Mouse (Mus musculus): Measurements from ENCODE around the gene Kiz.

The Kiz gene

GRCm38 (mm10) chr2:146855599-146856039 is at the start of gene Kiz:
Gene Kiz, plus strand, starts transcription at chr2:146855864.
- CTCF ChIA-PET = no interaction called here

- CTCF ChIA-PET = interaction anchor here (0.5 kb wide), 1 partner anchor 586 kb away, joined by 3 read pairs; no protein-coding TSS in a partner anchor
Measured at GRCm38 (mm10) chr2:146809706-146810256, 45.9 kb upstream of the Kiz start.

- CTCF ChIA-PET = no interaction called here
Measured at GRCm38 (mm10) chr2:146810695-146811094, 45.0 kb upstream of the Kiz start.

GRCm38 (mm10) chr2:146814978-146815377 is 40.7 kb upstream of the Kiz start:
- CTCF ChIA-PET = no interaction called here

GRCm38 (mm10) chr2:146819065-146819464 is 36.6 kb upstream of the Kiz start:
- CTCF ChIA-PET = no interaction called here

GRCm38 (mm10) chr2:146823483-146823951 is 32.1 kb upstream of the Kiz start:
- CTCF ChIA-PET = no interaction called here

- CTCF ChIA-PET = no interaction called here
Measured at GRCm38 (mm10) chr2:146824043-146824442, 31.6 kb upstream of the Kiz start.

GRCm38 (mm10) chr2:146828006-146828405 is 27.7 kb upstream of the Kiz start:
- CTCF ChIA-PET = no interaction called here

GRCm38 (mm10) chr2:146833222-146834063 is 22.2 kb upstream of the Kiz start:
- CTCF ChIA-PET = no interaction called here

- CTCF ChIA-PET = no interaction called here
Measured at GRCm38 (mm10) chr2:146834064-146834313, 21.7 kb upstream of the Kiz start.

GRCm38 (mm10) chr2:146834314-146835201 is 21.1 kb upstream of the Kiz start:
- CTCF ChIA-PET = no interaction called here

GRCm38 (mm10) chr2:146835241-146835990 is 20.2 kb upstream of the Kiz start:
- CTCF ChIA-PET = no interaction called here

GRCm38 (mm10) chr2:146836246-146836645 is 19.4 kb upstream of the Kiz start:
- CTCF ChIA-PET = no interaction called here

- CTCF ChIA-PET = no interaction called here
Measured at GRCm38 (mm10) chr2:146836871-146837550, 18.7 kb upstream of the Kiz start.

- CTCF ChIA-PET = no interaction called here
Measured at GRCm38 (mm10) chr2:146837653-146838052, 18.0 kb upstream of the Kiz start.

GRCm38 (mm10) chr2:146838596-146839302 is 16.9 kb upstream of the Kiz start:
- CTCF ChIA-PET = interaction anchor here (0.5 kb wide), 1 partner anchor 18 kb away, joined by 4 read pairs; no protein-coding TSS in a partner anchor

- CTCF ChIA-PET = no interaction called here
Measured at GRCm38 (mm10) chr2:146839303-146840030, 16.2 kb upstream of the Kiz start.

- CTCF ChIA-PET = no interaction called here
Measured at GRCm38 (mm10) chr2:146847863-146848262, 7.8 kb upstream of the Kiz start.

- CTCF ChIA-PET = interaction anchor here (0.6 kb wide), 1 partner anchor 18 kb away, joined by 4 read pairs; no protein-coding TSS in a partner anchor
Measured at GRCm38 (mm10) chr2:146856120-146856519, 456 bp downstream of the Kiz start.

- CTCF ChIA-PET = interaction anchor here (0.6 kb wide), 1 partner anchor 18 kb away, joined by 4 read pairs; no protein-coding TSS in a partner anchor
Measured at GRCm38 (mm10) chr2:146856853-146857252, 1.2 kb downstream of the Kiz start.
